Mouse (Mus musculus) cerebellum, adult 11-12 months (tissue): ENCODE results near the gene Sox12.
A peak's percentile ranks its signal among the peaks of the same experiment; 100 is the strongest.
"Not testable (repeated sequence)": the region's sequence is repeated elsewhere in the genome, so short reads cannot be mapped to it uniquely, and the experiment has no call there.

Experiments used
- DNase-seq: peaks from one replicate; pipeline ENCODE4 v3.0.0; 2022

Gene Sox12

DNA sequence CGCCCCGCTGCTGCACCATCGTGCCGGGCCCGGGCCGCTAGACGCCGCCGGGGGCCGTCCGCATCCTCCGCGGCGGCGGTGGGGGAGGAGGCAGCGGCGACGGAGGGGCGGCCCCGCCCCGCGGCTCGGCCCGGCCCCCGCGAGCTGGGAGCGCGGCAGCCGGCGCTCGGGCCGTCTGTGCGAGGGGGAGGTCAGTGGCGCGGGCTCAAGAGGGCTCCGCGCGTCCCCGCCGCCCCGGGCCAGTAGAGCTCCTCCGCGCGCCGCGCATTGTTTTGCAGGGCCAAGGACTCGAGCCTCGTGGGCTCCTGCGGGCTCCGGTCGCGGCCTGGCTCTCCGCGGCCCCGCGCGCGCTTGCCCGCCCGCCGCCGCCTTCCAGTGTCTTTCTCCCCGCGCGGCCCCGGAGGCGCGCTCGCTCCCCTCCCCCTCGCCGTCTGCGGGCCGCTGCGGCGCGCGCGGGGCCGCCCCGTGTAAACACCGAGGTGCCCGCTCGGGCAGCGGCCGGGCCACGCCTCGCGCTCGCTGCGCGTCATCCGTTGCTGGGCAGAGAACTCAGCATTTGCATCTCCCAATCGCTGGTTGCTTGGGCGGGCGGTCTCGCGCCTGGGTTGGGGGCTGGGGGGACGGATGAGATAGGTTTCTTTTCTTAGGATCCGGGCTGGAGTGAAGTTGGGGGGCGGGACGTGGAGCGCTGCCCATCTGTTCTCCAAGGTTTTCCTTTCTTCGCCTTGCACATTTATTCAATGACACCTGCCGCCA is at the start of gene Sox12:
Sox12 (minus strand) TSS at position 384 of the 756 bp plus-strand sequence.
- peak; percentile 94 for DNase-seq

DNA sequence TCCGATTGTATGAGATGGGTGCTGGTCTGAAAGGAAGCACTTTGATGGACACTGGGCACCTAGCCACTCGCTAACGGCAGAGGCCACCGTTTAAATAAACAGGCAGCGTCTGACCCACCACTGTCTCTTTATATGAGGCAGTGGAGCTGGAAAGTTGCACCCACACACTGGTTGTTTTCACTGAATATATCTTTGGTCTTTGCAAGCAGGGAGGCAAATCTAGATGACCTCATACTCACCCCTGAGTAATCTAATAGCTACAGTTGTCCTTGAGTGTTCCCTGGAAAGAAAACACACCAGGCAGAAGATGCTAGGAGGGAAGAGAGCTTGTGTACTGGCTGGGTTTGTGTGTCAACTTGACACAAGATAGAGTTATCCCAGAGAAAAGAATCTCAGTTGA is 49.6 kb upstream of the Sox12 start:
- no peak for DNase-seq

DNA sequence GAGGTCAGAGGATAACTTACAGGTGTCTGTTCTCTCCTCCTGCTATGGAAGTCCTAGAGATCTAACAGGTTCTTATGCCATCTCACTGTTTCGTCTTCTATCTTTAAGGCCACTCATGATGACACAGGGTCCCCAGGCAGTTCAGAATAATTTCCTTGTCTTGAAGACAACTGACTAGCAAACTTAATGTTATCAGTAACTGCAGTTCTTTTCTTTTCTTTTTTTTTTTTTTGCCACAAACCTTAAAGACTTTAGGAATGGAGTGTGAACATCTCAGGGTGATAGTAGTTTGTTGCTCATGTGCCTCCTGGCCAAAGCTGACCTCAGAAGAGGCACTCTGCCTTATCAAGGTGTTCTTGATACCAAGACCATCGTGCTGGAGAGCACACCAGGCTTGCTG is 48.8 kb upstream of the Sox12 start:
- DNase-seq = no peak

DNA sequence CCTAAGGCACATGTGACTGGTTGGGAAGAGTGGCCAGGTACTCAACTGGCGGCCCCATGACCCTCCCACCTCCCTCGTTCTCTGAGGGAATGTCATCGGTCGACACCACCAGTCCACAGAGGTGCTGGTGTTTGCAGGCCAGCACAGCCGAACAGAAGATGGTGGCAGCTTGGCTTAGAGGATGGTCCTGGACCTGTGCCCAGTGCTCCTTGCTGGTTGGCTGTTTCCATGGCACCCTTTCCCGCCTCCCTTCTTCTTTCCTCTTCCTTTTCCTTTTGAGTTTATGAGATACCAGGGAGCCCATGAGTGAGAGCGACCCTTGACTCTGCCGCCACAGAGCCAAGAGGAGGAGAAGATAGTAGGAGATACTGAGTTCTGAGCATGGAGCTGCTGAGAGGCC is 45.4 kb upstream of the Sox12 start:
- DNase-seq = no peak

DNA sequence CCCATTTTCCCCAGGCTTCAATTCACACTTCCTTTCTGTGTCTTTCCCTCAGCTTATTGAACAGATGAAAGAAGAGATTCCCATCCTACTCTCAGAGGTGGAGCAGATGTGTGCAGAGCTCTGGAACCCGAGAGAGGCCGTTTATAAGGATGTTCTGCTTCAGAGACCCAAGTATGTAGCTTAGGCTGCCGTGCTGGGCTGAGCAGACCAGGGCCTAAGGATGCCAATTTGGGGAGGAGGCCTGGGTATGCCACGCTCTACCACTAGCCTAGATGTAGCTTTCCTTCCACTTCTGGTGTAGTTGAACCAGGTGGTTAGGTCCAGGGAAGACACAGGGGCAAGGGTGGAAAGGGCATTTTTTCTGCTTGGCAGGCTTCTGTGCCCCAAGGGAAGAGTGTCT is 44.5 kb upstream of the Sox12 start:
- no peak for DNase-seq

DNA sequence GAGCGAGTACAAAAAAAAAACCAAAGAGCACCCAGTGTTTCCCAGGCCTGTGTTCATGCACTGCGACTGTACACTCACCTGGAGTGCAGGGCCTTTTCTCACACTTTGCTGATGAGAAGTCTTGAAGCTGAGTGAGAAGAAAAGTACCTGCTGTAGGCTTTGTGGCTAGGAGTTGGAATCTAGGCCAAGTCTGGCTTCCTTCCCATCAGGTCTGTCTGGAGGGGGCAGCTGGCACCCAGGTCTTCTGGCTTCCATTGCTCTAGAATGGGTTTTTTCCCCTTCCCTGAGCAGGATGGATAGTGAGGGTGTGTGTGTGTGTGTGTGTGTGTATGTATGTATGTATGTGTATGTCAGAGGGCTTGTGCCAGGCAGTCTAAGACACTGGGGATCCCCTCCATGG is 42.0 kb upstream of the Sox12 start:
- no peak for DNase-seq

DNA sequence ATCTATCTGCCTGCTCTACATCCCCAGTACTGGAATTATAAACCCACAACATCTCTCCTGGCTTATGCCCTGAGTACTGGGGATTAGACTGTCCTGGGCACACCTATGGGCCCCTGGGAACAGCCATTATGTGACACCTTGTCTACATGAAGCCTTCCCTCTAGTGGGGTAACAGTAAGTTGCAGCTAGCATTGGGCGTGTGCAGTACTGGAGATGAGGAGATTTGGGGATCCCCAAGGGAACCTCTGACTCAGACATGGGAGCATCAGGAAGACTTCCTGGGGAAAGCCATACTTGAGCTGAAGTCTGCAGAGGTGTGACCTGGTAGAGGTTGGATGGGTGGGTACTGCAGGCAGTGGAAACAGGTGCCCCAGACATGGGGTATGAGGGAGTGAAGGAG is 41.1 kb upstream of the Sox12 start:
- DNase-seq = no peak

DNA sequence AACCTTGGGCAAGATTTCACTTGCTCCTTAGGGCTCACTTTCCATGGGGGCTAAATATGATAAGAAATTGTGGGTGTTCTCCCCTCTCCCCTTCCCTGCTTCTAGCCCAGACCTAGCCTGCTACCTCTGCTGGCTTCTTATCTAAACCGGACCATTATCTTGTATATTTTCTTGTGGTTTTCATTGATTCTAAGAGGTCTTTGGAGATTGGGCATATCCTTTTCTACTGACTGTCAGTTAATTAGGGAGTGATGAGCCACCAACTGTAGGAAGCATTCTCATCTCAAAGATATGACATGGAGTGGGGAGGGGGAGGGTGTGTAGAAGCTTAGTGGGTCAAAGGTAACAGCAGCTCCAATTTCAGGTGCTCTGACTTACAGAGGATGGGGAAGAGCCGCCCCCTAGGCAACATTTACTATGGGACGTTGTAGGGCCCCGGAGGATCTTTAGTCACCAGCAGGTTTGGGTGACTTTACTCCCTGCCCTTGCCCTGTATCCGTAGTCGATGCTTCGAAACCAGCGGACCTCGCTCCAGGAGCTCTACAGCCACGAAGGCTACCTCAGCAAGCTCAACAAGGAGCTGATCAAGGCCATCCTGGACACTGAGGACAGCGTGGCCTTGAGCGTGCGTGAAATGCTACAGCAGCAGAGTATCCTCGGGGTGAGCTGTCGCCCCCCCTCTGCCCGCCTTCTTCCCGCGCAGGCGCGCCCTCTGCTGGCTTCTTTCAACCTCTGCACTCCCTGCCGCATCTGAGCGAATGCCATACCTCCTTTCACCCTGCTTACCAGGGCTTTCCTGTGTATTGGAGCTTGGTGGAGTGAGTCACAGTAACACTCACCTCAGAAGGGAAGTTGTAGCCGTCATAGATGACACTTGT is 39.4 kb upstream of the Sox12 start:
- peak; percentile 80 for DNase-seq

DNA sequence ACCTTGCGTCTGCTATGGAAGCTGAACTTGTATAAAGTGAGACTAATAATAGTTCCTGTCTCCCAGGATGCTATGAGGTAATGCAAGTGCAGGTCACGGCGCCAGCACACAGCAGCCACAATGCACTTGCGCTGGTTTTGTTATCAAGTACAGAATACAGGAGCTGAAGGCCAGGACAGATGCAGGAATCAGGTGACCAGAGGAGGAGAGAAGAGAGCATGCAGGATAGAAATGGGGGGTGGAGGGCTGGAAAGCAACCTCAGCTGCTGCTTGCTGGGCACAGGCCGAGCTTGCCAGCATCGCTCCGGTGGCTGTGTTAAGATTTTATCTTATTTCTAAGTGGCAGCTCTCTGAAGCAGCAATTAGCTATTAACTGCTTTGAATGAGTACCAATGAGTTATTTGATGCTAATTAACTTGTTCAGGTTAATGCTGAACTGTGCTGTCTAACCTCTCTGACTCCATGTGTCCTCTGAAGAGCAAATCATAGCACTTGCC is 38.6 kb upstream of the Sox12 start:
- no peak for DNase-seq

DNA sequence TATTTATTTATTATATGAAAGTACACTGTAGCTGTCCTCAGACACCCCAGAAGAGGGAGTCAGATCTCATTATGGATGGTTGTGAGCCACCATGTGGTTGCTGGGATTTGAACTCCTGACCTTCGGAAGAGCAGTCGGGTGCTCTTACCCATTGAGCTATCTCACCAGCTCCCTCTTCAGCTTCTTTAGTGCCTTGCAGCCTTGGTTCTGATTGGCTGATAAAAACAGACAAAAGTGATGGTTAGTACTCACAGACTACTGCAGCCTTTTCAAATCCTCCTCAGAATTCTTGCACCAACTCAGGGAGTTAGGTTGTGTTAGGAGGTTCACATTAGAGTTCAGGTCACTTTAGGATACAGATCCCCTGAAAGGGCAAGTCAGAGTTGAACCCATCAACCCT is 30.6 kb upstream of the Sox12 start:
- DNase-seq = not testable (repeated sequence)

DNA sequence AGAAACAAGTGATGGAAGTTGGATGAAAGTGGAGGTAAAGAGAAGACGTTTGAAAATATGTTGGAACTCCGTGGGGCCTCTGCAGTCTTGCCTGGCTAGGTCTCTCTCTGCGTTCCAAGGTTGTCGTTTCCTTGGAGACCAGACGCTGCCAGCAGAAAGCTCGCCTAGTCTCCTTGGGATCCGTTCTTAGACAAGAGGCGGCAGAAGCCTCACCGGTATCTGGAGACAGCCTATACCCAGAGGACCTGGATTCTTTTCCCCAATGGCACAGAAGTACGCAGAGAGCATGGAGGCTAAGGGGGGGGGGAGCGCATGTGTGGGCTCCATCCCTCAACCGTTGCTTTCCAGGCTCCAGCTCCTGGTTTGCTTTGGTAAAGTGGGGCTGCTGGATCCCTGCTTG is 29.6 kb upstream of the Sox12 start:
- DNase-seq = no peak

DNA sequence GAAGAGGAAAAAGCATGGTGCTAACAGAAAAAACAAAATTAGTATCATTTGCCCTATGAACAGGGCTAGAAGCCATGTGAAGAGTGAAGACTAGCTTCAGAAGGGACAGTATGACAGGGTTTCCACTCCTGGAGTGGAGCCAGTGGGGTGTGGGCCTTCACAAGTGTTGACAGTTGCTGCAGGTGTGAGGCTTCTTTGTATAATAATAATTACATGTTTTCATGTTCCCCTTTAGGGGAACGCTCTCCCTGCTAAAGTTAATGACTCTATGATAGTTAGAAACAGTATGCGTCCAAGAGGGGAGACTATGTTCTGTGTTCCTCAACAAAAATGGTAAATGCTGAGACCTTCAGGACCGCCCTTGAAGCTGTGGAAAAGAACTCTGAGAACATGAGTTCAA is 17.9 kb upstream of the Sox12 start:
- DNase-seq = no peak

DNA sequence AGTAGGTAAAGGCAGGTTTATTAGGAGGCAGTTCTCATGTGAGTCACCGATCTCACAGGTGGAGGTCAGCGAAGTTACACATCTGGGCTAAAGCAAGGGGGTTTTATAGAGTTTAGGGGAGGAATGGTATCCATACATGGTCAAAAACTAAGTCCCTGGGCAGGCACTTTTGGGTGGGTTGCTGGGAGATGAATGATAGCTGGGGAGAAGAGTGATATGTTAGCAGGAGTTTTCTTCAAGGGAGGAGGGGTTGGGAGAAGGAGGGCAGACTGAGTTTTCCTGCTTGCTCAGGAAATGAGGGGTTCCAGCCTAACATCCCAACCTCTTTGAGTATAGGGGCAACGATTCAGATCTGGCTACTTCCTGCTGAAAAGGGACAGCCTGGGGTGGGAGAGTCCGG is 17.4 kb upstream of the Sox12 start, which contains the start of gene 6820408C15Rik:
6820408C15Rik (plus strand) TSS at position 301 of the 400 bp plus-strand sequence.
- DNase-seq = no peak

DNA sequence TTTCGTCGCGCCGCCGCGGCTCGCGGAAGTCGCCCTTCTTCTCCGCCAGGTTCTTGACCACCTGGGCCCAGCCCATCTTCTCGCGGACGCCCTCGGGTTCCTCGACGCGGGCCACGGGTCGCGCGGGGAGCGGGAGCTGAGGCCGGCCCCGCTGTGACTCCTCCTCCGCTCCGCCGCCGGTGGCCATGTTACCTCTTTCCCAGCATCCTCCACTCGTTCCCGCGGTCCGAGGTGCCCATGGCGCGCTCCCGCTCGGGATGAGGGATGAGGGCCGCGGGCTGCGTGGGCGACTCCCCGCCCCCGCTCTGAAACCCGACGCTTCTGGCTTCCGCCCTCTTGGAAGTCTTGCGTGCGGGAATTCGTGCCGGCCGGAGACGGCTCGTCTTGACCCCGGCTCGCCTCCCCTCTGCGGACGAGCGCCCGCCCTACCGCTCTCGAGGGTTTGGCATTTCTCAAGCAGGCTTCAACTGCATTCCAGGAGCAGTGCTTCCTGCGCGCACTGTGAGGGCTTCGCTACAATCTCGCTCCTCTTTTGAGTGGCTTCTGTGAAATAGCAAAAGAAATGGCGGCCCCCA is 16.8 kb upstream of the Sox12 start, which contains the start of gene Zcchc3:
Zcchc3 (minus strand) TSS at position 437 of the 575 bp plus-strand sequence.
- peak; percentile 90 for DNase-seq

DNA sequence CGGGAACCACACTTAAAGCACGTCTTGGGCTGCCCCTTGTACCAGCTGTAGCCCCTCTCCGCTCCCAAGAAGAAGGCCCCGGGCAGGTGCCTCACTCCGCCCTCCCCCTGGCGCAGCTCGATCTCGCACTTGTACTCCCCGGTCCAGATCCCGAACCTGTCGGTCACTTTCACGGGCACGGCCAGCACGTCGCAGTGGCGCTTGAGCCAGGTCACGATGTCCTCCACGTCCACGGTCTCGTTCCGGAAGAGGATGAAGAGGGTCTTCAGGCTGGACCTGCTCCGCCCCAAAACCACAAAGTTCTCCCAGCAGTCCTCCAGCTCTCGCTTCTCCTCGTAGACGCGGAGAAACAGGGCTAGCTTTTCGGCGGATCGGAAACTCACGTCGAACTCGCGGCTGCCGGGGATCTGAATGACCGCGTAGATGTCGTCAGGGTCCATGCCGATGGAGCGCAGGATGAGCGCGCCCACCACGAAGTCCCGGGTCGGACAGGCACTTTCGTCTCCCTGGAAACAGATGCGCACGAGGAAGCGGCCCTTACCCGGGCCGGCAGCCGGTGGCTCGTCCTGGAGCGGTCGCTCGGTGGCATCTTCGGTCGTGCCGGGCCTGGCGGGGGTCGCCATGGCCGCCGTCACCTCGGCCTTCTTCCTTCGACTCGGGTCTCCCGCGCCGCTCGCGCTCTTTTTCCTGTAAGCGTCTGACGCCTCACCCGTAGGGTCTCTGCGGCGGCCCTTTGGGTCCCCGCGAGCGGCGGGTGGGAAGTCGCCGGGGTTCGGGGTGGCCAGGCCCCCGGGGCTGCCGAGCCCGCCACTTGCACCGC is 16.1 kb upstream of the Sox12 start:
- peak; percentile 60 for DNase-seq

DNA sequence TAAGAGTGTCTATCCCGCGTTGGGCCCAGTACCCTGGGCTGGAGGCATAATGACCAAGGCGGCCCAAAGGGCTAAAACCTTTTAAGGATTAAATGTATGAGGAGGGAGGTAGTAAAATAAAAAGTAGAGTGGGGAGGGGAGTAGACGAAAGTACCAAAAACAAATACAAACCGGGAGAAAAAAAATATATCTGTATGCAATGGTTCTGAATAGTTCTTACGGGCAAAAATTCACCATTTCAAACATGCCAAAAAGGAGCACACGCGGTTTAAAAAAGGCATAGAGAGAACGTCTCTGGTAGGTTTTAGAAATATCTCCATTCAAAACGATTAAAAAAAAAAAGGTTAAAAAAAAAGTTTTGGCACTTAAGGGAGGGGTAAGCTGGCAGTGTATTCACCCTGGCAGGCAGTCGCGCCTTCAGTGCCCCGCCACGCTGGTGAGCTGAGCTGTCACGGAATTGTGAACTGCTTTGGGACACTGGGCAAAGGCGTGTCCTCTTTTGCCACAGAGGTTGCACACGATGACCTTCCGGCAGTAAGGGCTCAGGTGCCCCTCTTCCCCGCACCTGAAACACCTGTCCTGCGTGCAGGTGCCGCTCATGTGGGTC is 15.4 kb upstream of the Sox12 start:
- DNase-seq = no peak

DNA sequence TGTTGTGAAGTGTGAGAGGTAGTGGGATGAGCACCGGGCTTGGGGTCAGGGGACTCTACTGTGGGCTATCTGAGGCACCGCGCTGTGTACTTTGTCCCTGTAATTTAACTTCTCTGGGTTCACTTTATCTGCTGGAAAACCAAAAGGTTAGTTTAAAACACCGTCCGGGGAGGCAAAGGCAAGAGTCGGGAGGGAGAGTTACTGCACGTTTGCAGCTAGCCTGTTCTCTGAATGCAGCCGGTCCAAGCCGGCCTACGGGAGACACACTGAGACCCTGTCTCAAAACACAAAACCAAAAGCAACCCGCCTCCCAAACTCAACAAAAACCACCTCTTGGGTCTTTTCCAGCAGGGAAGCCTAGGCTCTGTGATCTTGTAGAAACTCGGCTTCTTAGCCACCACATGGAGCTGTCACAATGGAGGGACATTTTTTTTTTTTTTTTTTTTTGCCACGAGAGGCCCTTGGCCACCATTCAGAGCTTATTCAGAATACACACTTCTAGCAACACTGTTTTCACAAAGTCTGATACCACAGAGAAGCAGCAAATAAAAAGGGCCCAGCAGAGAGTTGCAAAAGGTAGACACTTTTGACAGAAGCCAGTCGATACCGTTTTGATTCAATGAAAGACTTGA is 14.8 kb upstream of the Sox12 start:
- DNase-seq = no peak

DNA sequence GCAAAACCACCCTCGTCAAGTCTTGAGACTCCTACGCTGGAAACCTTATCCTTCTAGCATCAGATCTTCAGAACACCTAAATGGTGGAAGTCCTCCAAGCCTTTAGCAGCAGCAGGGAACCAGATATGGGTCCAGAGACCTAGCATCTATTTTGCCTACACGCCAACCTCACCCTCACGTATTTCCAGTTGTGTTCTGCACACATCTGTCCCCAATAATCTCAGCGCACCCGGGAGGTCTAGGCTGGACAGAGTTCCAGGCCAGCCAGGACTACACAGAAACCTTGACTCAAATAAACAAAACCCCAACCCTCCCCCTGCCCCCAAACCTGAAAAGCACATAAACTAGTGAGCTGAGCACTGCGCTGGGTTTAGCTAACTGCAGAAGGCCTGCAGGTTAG is 13.6 kb upstream of the Sox12 start:
- DNase-seq = no peak

DNA sequence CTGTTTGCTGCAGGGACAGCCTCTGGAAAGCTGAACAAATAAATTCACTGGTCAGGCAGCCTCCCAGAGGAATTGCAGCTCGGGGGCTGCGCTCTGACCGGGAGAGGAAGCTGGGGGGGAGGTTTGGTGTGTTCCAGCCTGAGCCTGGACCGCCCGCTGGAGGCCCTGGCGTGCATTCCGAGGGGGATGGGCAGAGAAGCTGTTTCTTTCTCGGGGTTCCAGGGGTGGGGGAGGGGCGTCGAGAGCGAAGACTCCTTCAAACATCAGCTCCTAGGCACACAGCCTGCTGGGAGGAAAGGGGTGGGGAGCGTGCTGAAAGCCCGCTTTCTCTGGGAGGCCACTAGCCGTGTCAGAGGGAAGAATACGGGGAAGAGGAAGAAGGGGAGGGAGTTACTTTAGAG is 13.1 kb upstream of the Sox12 start:
- peak; percentile 72 for DNase-seq

DNA sequence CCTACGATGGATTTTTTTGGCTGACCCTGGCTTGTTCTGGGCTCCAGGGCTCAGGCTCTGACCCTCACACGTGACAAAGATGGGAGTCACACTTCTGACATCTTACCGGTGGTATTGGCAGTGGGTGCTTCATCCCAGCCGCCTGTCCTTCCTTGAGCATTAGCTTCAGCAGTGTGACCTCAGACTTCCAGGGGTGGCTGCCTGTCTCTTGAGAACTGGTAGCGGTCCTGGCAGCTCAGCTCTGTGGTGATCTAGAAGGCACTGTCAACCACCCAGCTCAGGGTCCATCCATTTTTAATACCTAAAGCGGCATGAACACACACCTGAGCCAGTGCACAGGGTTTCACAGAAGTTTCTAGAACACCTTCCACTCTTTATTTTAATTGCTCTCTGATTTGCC is 11.9 kb upstream of the Sox12 start:
- DNase-seq = no peak

DNA sequence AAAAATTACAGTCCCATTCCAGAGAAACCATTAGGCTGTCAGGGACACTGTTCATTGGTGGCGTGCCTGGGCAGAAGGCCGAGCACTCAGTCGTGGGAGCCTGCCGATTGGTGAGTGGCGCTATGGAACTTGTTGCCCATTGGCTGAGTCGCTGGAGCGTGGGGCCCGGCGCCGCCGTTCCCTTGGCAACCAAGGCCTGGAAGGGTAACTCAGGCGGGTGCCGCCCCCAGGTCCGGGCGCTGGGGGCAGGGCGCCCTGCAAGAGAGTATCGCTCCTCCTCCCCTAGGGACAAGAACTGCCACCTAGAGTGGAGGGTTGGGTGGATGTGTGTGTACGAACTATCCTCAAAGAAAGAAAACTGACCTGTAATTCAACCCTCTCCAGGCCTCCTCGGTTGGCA is 8.3 kb upstream of the Sox12 start:
- peak; percentile 96 for DNase-seq

DNA sequence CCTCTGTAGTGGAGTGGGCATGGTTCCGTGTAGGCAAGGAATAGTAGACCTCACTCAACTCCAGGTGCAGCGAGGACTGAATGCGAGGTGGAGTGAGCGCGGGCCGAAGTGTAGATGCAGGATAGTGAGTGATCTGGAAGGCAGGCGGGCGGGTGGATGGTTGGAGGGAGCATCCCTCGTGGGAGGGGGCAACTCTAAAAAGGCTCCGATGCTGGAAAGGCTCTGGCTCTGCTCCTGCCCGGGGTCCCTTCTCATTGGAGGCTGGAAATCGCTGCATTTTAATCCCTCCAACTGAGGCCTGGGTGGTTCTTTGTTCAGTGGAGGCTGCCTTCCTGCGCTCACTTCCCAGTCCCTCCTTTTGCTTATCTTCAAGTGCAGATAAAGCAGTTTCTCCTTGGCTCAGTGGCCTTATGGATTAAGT is 1.3 kb upstream of the Sox12 start:
- DNase-seq = no peak
